ENCODE assay signal across 35 mouse cellular contexts in the genomic region with DNA sequence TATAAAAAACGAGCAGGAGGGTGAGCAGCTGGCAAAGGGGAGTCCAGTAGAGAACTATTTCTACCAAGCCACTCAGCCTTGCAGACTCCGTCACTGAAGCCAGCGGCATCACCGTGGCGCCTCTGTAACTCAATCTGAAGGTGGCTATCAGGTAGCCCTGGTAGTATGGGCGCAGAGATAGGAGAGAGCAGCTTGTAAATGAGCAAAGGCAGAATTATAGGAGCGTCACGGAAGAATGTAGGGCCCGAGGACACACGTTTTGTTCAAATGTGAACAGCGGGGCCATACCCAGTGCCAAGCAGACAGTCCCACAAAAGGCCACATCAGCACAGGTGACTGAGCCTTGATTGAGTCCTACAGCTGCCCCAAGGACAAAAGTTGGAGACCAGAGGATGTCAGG. TPM values are rescaled to one million over a fixed set of nuclear protein-coding genes. Genes with fewer than 3 reads are reported as not detected.
"Had no signal": no experiment of that assay in that cellular context is flagged by ENCODE, and none has a peak within 500 bp of the region (broad histone marks: within the 10 kb centered on the region; RNA-seq: fewer than 3 reads in every experiment).

Gene Tmprss3 (minus strand): TSS at position 101 of the 400 bp plus-strand sequence.

- H3K4me1 ChIP-seq: heart, embryonic 13.5 days; heart, embryonic 15.5 days; hindbrain, embryonic 13.5 days; hindbrain, embryonic 15.5 days; limb, embryonic 10.5 days; limb, embryonic 12.5 days had no signal

- H3K36me3 ChIP-seq: heart, embryonic 13.5 days; heart, embryonic 15.5 days; hindbrain, embryonic 13.5 days; hindbrain, embryonic 15.5 days; kidney, embryonic 15.5 days; limb, embryonic 10.5 days; limb, embryonic 12.5 days; liver, embryonic 13.5 days had no signal

- H3K4me2 ChIP-seq: heart, embryonic 11.5 days; heart, embryonic 13.5 days; heart, embryonic 15.5 days; hindbrain, embryonic 13.5 days; hindbrain, embryonic 15.5 days; kidney, embryonic 15.5 days; limb, embryonic 12.5 days; liver, embryonic 11.5 days; liver, embryonic 13.5 days had no signal

- H3K9ac ChIP-seq: heart, embryonic 13.5 days; heart, embryonic 15.5 days; hindbrain, embryonic 13.5 days; hindbrain, embryonic 15.5 days; kidney, embryonic 15.5 days; limb, embryonic 12.5 days; liver, embryonic 13.5 days had no signal

- H3K9me3 ChIP-seq: heart, embryonic 13.5 days; heart, embryonic 15.5 days; hindbrain, embryonic 13.5 days; hindbrain, embryonic 15.5 days; kidney, embryonic 15.5 days; limb, embryonic 10.5 days; limb, embryonic 12.5 days; liver, embryonic 13.5 days had no signal

- ATAC-seq: hindbrain, postnatal 0 days; intestine, embryonic 16.5 days had no signal

- DNase-seq: gastrocnemius, postnatal 14 days; gastrocnemius, postnatal 36 days; heart, adult 18-20 months; heart, postnatal 14 days; heart, postnatal 36 days; kidney, adult 11 months; kidney, adult 2 months; kidney, adult 9 months; kidney, postnatal 14 days; kidney, postnatal 36 days; layer of hippocampus, adult 9-11 months; liver; liver, embryonic 13.5 days had no signal

- H3K27me3 ChIP-seq: heart, embryonic 13.5 days; hindbrain, embryonic 13.5 days; hindbrain, embryonic 15.5 days; kidney, embryonic 15.5 days; limb, embryonic 12.5 days; liver, embryonic 13.5 days had no signal

- H3K27ac ChIP-seq: heart, embryonic 13.5 days; heart, embryonic 15.5 days; hindbrain, embryonic 13.5 days; hindbrain, embryonic 15.5 days; hindbrain, postnatal 0 days; kidney, embryonic 15.5 days; kidney, postnatal 0 days; left cerebral cortex, adult 2 months; limb, embryonic 10.5 days; limb, embryonic 12.5 days; liver, embryonic 13.5 days had no signal

- H3K4me3 ChIP-seq: heart, embryonic 13.5 days; heart, embryonic 15.5 days; hindbrain, embryonic 13.5 days; hindbrain, embryonic 15.5 days; kidney, embryonic 15.5 days; left cerebral cortex, adult 2 months; limb, embryonic 10.5 days; limb, embryonic 12.5 days; liver, embryonic 13.5 days had no signal

RNA-seq across cellular contexts. Expression of gene Tmprss3, which starts in this region (rescaled TPM):
- total RNA-seq: gastrocnemius, adult 18-20 months; gastrocnemius, adult 8-10 months; gastrocnemius, postnatal 14 days; gastrocnemius, postnatal 36 days; heart, adult 18-20 months; heart, postnatal 14 days; heart, postnatal 36 days; layer of hippocampus, adult 18-20 months; layer of hippocampus, postnatal 25 days; left cerebral cortex, adult 2 months; left cerebral cortex, postnatal 36 days had no signal
- polyA plus RNA-seq: gonadal fat pad, adult 2 months; heart, embryonic 11.5 days; heart, embryonic 13.5 days; heart, embryonic 15.5 days; heart, postnatal 0 days; hindbrain, embryonic 11.5 days; hindbrain, embryonic 15.5 days; kidney, embryonic 15.5 days; large intestine, adult 2 months; limb, embryonic 10.5 days; limb, embryonic 12.5 days had no signal
